Mouse (Mus musculus) liver, adult 2 months (tissue): ENCODE measurements around the gene Gm43518. TPM values are rescaled to one million over a fixed set of nuclear protein-coding genes. Genes with fewer than 3 reads are reported as not detected.

Experiments
- DNase-seq: peaks from one replicate; pipeline ENCODE4 v3.0.0-alpha.2; 2011; ENCODE audit warnings: low read depth, low spot score; ENCODE audit errors: extremely low read depth
- H3K27ac ChIP-seq: fragments of 200-500 bp; replicated peaks from 2 replicates; pipeline ENCODE4 v1.5.1; 2012; ENCODE audit warnings: low read depth, mild to moderate bottlenecking, control low read depth, inconsistent platforms, low read length; ENCODE audit not compliant: insufficient read depth
- H3K27me3 ChIP-seq: fragments of 200-500 bp; 2 replicates; pipeline ENCODE4 v1.6.1; 2012; ENCODE audit warnings: mild to moderate bottlenecking, moderate library complexity, low read length, inconsistent platforms; ENCODE audit not compliant: control insufficient read depth, insufficient read depth
- H3K36me3 ChIP-seq: fragments of 200-500 bp; 2 replicates; pipeline ENCODE4 v1.6.1; 2012; ENCODE audit warnings: low read length, inconsistent platforms; ENCODE audit not compliant: control insufficient read depth, insufficient read depth
- H3K4me1 ChIP-seq: fragments of 200-500 bp; 2 replicates; pipeline ENCODE4 v1.6.1; 2011; ENCODE audit warnings: low read length; ENCODE audit not compliant: control insufficient read depth, insufficient read depth
- H3K4me3 ChIP-seq: fragments of 200-500 bp; 2 replicates; pipeline ENCODE4 v1.5.1; 2011; ENCODE audit warnings: low read depth, mild to moderate bottlenecking, control low read depth, low read length, moderate library complexity; ENCODE audit not compliant: insufficient read depth
- H3K79me2 ChIP-seq: fragments of 200-500 bp; 2 replicates; pipeline ENCODE4 v1.6.1; 2012; ENCODE audit warnings: inconsistent platforms, mild to moderate bottlenecking, low read length, moderate library complexity; ENCODE audit not compliant: control insufficient read depth, insufficient read depth
- H3K9ac ChIP-seq: fragments of 200-500 bp; 2 replicates; pipeline ENCODE4 v1.6.1; 2012; ENCODE audit warnings: low read depth, mild to moderate bottlenecking, control low read depth, inconsistent platforms, low read length
- CTCF ChIP-seq: fragments of 200-500 bp; IDR thresholded peaks from 2 replicates; pipeline ENCODE4 v1.5.1; 2011; ENCODE audit warnings: low read depth, low read length, control low read depth
- POLR2A ChIP-seq: fragments of 200-500 bp; IDR thresholded peaks from 2 replicates; pipeline ENCODE4 v1.6.1; 2011; ENCODE audit warnings: low read length, control low read depth; ENCODE audit not compliant: insufficient read depth; ENCODE audit errors: extremely low read depth
- WGBS: fragments of 180-500 bp; shearing (Covaris S2); methylation state at CpG from one replicate; pipeline ENCODE4 v1.1.7; 2018; 5-methylcytosine and 5-hydroxymethylcytosine counted together
- polyA plus RNA-seq: library from polyadenylated mRNA; depleted of rRNA; stranded (reverse); fragments of >200 nt; gene quantifications from 2 replicates; pipeline ENCODE4 v1.2.3, GENCODE M21; 2012
- total RNA-seq: library from RNA; depleted of rRNA; stranded (reverse); fragments of >200 nt; gene quantifications from 2 replicates; pipeline ENCODE4 v1.2.3, GENCODE M21; 2014

Gm43518 gene
- total and polyA plus RNA-seq, 2 experiments: 0.31 to 1.2 TPM

GRCm38 (mm10) chr5:123974179-123974485 lies 46.9 kb downstream of the Gm43518 start:
- WGBS: 2% methylated on average over 14 of the region's 14 CpGs
- Histone ChIP-seq H3K27me3 (no peaks in the 10 kb centered on the region), H3K27ac (peak overlapping the region; percentile 85)

GRCm38 (mm10) chr5:123974616-123975111 lies 47.4 kb downstream of the Gm43518 start:
- Histone ChIP-seq H3K36me3 (no peaks in the 10 kb centered on the region), H3K4me3 (peak overlapping the region; percentile 39), H3K79me2 (peaks cover 8% of the 10 kb centered on the region; the same call in 1 of the 2 replicates), H3K4me1 (peaks cover 35% of the 10 kb centered on the region), H3K9ac (peak overlapping the region; percentile 34), H3K27me3 (no peaks in the 10 kb centered on the region), H3K27ac (peak overlapping the region; percentile 61)
- no peak for TF ChIP-seq POLR2A
- WGBS: 17% methylated on average over 11 of the region's 11 CpGs
- peak; percentile 61 for DNase-seq

More at GRCm38 (mm10) chr5:123974179-123974485, 46.9 kb downstream of the Gm43518 start:
- no peak for DNase-seq
- H3K9ac ChIP-seq: peak overlapping the region; percentile 99
- no peak for TF ChIP-seq POLR2A
- TF ChIP-seq CTCF: no peak
- peaks cover 6% of the 10 kb centered on the region; the same call in 1 of the 2 replicates for H3K79me2 ChIP-seq
- peak overlapping the region; percentile 71 for H3K4me3 ChIP-seq
- peaks cover 35% of the 10 kb centered on the region for H3K4me1 ChIP-seq
- H3K36me3 ChIP-seq: no peaks in the 10 kb centered on the region

GRCm38 (mm10) chr5:123975668-123976180 lies 48.5 kb downstream of the Gm43518 start:
- Histone ChIP-seq H3K9ac (peak overlapping the region; percentile 32), H3K36me3 (no peaks in the 10 kb centered on the region), H3K27me3 (no peaks in the 10 kb centered on the region), H3K4me3 (no peak overlapping the region), H3K79me2 (peaks cover 8% of the 10 kb centered on the region; the same call in 1 of the 2 replicates), H3K27ac (peak overlapping the region; percentile 71), H3K4me1 (peaks cover 37% of the 10 kb centered on the region)
- DNase-seq: peak; percentile 70
- 11% methylated on average over 6 of the region's 6 CpGs for WGBS
- TF ChIP-seq CTCF (no peak), POLR2A (no peak)

- H3K9ac ChIP-seq: peak overlapping the region; percentile 59; the same call in 1 of the 2 replicates
- 26% methylated on average over 3 of the region's 3 CpGs for WGBS
- peak; percentile 92 for DNase-seq
- H3K4me3 ChIP-seq: no peak overlapping the region
- H3K27ac ChIP-seq: peak overlapping the region; percentile 87
- H3K36me3 ChIP-seq: no peaks in the 10 kb centered on the region
- H3K27me3 ChIP-seq: no peaks in the 10 kb centered on the region
- peaks cover 37% of the 10 kb centered on the region for H3K4me1 ChIP-seq
- TF ChIP-seq CTCF (no peak), POLR2A (no peak)
- H3K79me2 ChIP-seq: peaks cover 15% of the 10 kb centered on the region; the same call in 1 of the 2 replicates
Measured at GRCm38 (mm10) chr5:123977231-123977630, 50.0 kb downstream of the Gm43518 start.

- Histone ChIP-seq H3K4me1 (peaks cover 37% of the 10 kb centered on the region), H3K9ac (peak overlapping the region; percentile 1; the same call in 1 of the 2 replicates)
- WGBS: 60% methylated on average over 5 of the region's 5 CpGs
Measured at GRCm38 (mm10) chr5:123978131-123978530, 50.9 kb downstream of the Gm43518 start.

GRCm38 (mm10) chr5:123979221-123979979 lies 52.2 kb downstream of the Gm43518 start:
- no peak overlapping the region for H3K4me3 ChIP-seq
- 63% methylated on average over 18 of the region's 18 CpGs for WGBS
- H3K27me3 ChIP-seq: no peaks in the 10 kb centered on the region
- H3K9ac ChIP-seq: no peak overlapping the region
- H3K79me2 ChIP-seq: peaks cover 25% of the 10 kb centered on the region; the same call in 1 of the 2 replicates
- TF ChIP-seq POLR2A (no peak), CTCF (no peak)
- no peaks in the 10 kb centered on the region for H3K36me3 ChIP-seq
- H3K27ac ChIP-seq: no peak overlapping the region; the same call in 1 of the 2 replicates
- DNase-seq: peak; percentile 59
- H3K4me1 ChIP-seq: peaks cover 34% of the 10 kb centered on the region

More at GRCm38 (mm10) chr5:123978131-123978530, 50.9 kb downstream of the Gm43518 start:
- H3K27ac ChIP-seq: peak overlapping the region; percentile 16
- no peak overlapping the region for H3K4me3 ChIP-seq
- H3K27me3 ChIP-seq: no peaks in the 10 kb centered on the region
- H3K36me3 ChIP-seq: no peaks in the 10 kb centered on the region
- H3K79me2 ChIP-seq: peaks cover 21% of the 10 kb centered on the region; the same call in 1 of the 2 replicates
- TF ChIP-seq POLR2A (no peak), CTCF (no peak)
- DNase-seq: no peak
